Mouse (Mus musculus) CH12.LX (cell line): ENCODE measurements around the gene Agbl2. TPM values are rescaled to one million over a fixed set of nuclear protein-coding genes. Genes with fewer than 3 reads are reported as not detected.
A peak's percentile ranks its signal among the peaks of the same experiment; 100 is the strongest.

ENCODE experiments used
- DNase-seq: peaks from one replicate; pipeline ENCODE4 v3.0.0-alpha.2; 2013; ENCODE audit errors: extremely low read depth
- H3K27ac ChIP-seq: 2 replicates; pipeline ENCODE4 v1.5.1; 2012; ENCODE audit warnings: low read depth, mild to moderate bottlenecking, control low read depth, moderate library complexity; ENCODE audit not compliant: insufficient read depth
- H3K27me3 ChIP-seq: replicated peaks from 2 replicates; pipeline ENCODE3; 2012; ENCODE audit warnings: inconsistent platforms
- H3K36me3 ChIP-seq, 2 experiments: replicated peaks in 1 of 2; 2 replicates each; pipeline versions ENCODE3 to v1.6.1; 2012; ENCODE audit warnings: inconsistent platforms in 1 of 2, low read length in 1 of 2, mild to moderate bottlenecking in 1 of 2, mixed read lengths in 1 of 2, moderate library complexity in 1 of 2; ENCODE audit not compliant: control insufficient read depth in 1 of 2, insufficient read depth in 1 of 2
- H3K4me1 ChIP-seq, 2 experiments: 2 replicates each; pipeline ENCODE4 v1.6.1; 2012; ENCODE audit warnings: inconsistent platforms in 1 of 2, moderate library complexity in 1 of 2; ENCODE audit not compliant: insufficient read depth in 2 of 2, control insufficient read depth in 1 of 2
- H3K4me2 ChIP-seq: 2 replicates; pipeline ENCODE4 v1.6.1; 2012; ENCODE audit warnings: low read depth, mild to moderate bottlenecking, control low read depth; ENCODE audit not compliant: poor library complexity, insufficient read depth, severe bottlenecking
- H3K4me3 ChIP-seq, 3 experiments: fragments of 150-350 bp in 1 of 3; sonication (generic) in 1 of 3; replicated peaks in 1 of 3; 2 replicates each; pipeline versions ENCODE3 to v1.5.1; 2011 to 2012; ENCODE audit warnings: low read depth in 2 of 3, low read length in 2 of 3, mild to moderate bottlenecking in 2 of 3, moderate library complexity in 2 of 3, control low read depth in 1 of 3, improper control_type of control experiment in 1 of 3, inconsistent platforms in 1 of 3, mixed read lengths in 1 of 3; ENCODE audit not compliant: poor library complexity in 1 of 3
- H3K79me2 ChIP-seq: replicated peaks from 2 replicates; pipeline ENCODE4 v1.6.1; 2012; ENCODE audit warnings: mild to moderate bottlenecking, moderate library complexity; ENCODE audit not compliant: control insufficient read depth, poor library complexity, insufficient read depth, severe bottlenecking; ENCODE audit errors: extremely low read depth
- H3K9ac ChIP-seq: 2 replicates; pipeline ENCODE4 v1.6.1; 2012; ENCODE audit warnings: low read depth, mild to moderate bottlenecking, control low read depth, moderate library complexity; ENCODE audit not compliant: insufficient read depth
- H3K9me3 ChIP-seq: replicated peaks from 2 replicates; pipeline ENCODE3; 2012; ENCODE audit warnings: low read length, inconsistent platforms, mixed read lengths
- CHD2 ChIP-seq: IDR thresholded peaks from 2 replicates; pipeline ENCODE4 v1.6.1; 2011; ENCODE audit warnings: low read length, improper control_type of control experiment
- CTCF ChIP-seq, 2 experiments: IDR thresholded peaks in 1 of 2; conservative IDR thresholded peaks in 1 of 2; 2 replicates each; pipeline ENCODE4 v1.5.1; 2011 to 2012; ENCODE audit warnings: low read depth in 2 of 2, low read length in 2 of 2, improper control_type of control experiment in 1 of 2, inconsistent platforms in 1 of 2, mild to moderate bottlenecking in 1 of 2, moderate library complexity in 1 of 2
- ELF1 ChIP-seq: IDR thresholded peaks from 2 replicates; pipeline ENCODE4 v1.6.1; 2014; ENCODE audit warnings: low read depth, mild to moderate bottlenecking, inconsistent platforms, low read length, improper control_type of control experiment
- ETS1 ChIP-seq: conservative IDR thresholded peaks from 2 replicates; pipeline ENCODE4 v1.6.1; 2012; ENCODE audit warnings: low read depth, mild to moderate bottlenecking, inconsistent platforms, low read length, improper control_type of control experiment, moderate library complexity
- IRF4 ChIP-seq: IDR thresholded peaks from 2 replicates; pipeline ENCODE4 v1.6.1; 2014; ENCODE audit warnings: low read depth, mild to moderate bottlenecking, inconsistent platforms, low read length, improper control_type of control experiment
- KAT2A ChIP-seq: IDR thresholded peaks from 2 replicates; pipeline ENCODE4 v1.6.1; 2012; ENCODE audit warnings: low read length, improper control_type of control experiment, inconsistent platforms; ENCODE audit not compliant: insufficient replicate concordance
- MAFK ChIP-seq: IDR thresholded peaks from 2 replicates; pipeline ENCODE4 v1.6.1; 2011; ENCODE audit warnings: low read length, improper control_type of control experiment; ENCODE audit not compliant: insufficient replicate concordance
- MAZ ChIP-seq: IDR thresholded peaks from 2 replicates; pipeline ENCODE4 v1.6.1; 2012; ENCODE audit warnings: low read depth, mild to moderate bottlenecking, inconsistent platforms, low read length, improper control_type of control experiment, moderate library complexity
- MEF2A ChIP-seq: IDR thresholded peaks from 2 replicates; pipeline ENCODE4 v1.6.1; 2014; ENCODE audit warnings: low read depth, mild to moderate bottlenecking, inconsistent platforms, low read length, improper control_type of control experiment, borderline replicate concordance
- NELFE ChIP-seq: IDR thresholded peaks from 2 replicates; pipeline ENCODE4 v1.6.1; 2011; ENCODE audit warnings: low read depth, low read length, improper control_type of control experiment
- PAX5 ChIP-seq: IDR thresholded peaks from 2 replicates; pipeline ENCODE4 v1.6.1; 2012; ENCODE audit warnings: low read length, inconsistent platforms, mixed read lengths
- RCOR1 ChIP-seq: conservative IDR thresholded peaks from 2 replicates; pipeline ENCODE4 v1.6.1; 2012; ENCODE audit warnings: low read depth, mild to moderate bottlenecking, inconsistent platforms, low read length, improper control_type of control experiment
- SIN3A ChIP-seq: IDR thresholded peaks from 2 replicates; pipeline ENCODE4 v1.6.1; 2012; ENCODE audit warnings: low read length, improper control_type of control experiment, inconsistent platforms
- SMC3 ChIP-seq: IDR thresholded peaks from 2 replicates; pipeline ENCODE4 v1.6.1; 2011; ENCODE audit warnings: low read depth, low read length, improper control_type of control experiment
- TBP ChIP-seq: conservative IDR thresholded peaks from 2 replicates; pipeline ENCODE4 v1.6.1; 2011; ENCODE audit warnings: low read depth, low read length, improper control_type of control experiment
- USF1 ChIP-seq: IDR thresholded peaks from 2 replicates; pipeline ENCODE4 v1.6.1; 2014; ENCODE audit warnings: low read depth, mild to moderate bottlenecking, inconsistent platforms, low read length, improper control_type of control experiment
- ZKSCAN1 ChIP-seq: IDR thresholded peaks from 2 replicates; pipeline ENCODE4 v1.6.1; 2012; ENCODE audit warnings: low read depth, inconsistent platforms, low read length, improper control_type of control experiment, borderline replicate concordance
- ZMIZ1 ChIP-seq: IDR thresholded peaks from 2 replicates; pipeline ENCODE4 v1.6.1; 2012; ENCODE audit warnings: low read depth, mild to moderate bottlenecking, inconsistent platforms, low read length, improper control_type of control experiment
- ZNF384 ChIP-seq: IDR thresholded peaks from 2 replicates; pipeline ENCODE4 v1.6.1; 2012; ENCODE audit warnings: low read depth, low read length, improper control_type of control experiment, inconsistent platforms
- dilution Hi-C: fragments of 300-500 bp; cut with MboI; formaldehyde crosslinking; loops from 2 replicates; pipeline ENCODE4 v1.14.3; 2020; ENCODE audit warnings: low sequenced_read_pairs; ENCODE audit not compliant: extremely low pct_unique_long_range_greater_than_20kb, extremely low pct_ligation_motif_present
- in situ Hi-C: fragments of 300-500 bp; cut with MboI; formaldehyde crosslinking; loops from 3 replicates; pipeline ENCODE4 v1.14.3; 2019; ENCODE audit warnings: low sequenced_read_pairs, low pct_ligation_motif_present, low pct_unique_long_range_greater_than_20kb, mixed read lengths
- polyA plus RNA-seq: library from polyadenylated mRNA; unstranded; fragments of >175 nt; gene quantifications from 2 replicates; pipeline ENCODE4 v1.2.1, GENCODE M21; 2012; ENCODE audit warnings: low read depth; ENCODE audit not compliant: insufficient read length
- total RNA-seq, 2 experiments: library from RNA; depleted of rRNA; stranded (reverse); fragments of 300-350 nt in 1 of 2; fragments of >200 nt in 1 of 2; gene quantifications; 2 replicates each; pipeline ENCODE4 v1.2.3; 2012 to 2014

The Agbl2 gene
- total and polyA plus RNA-seq, 3 experiments: not detected

- no peak overlapping the region for H3K4me3 ChIP-seq
- in situ Hi-C loops (no loop called here), dilution Hi-C loops (no loop called here)
- no peaks in the 10 kb centered on the region for H3K27me3 ChIP-seq
- H3K9me3 ChIP-seq: no peaks in the 10 kb centered on the region
- 0 out of 2 replicates have a peak overlapping the region, but pooled peaks have one; percentile 8 for H3K4me2 ChIP-seq
- peaks cover 44 to 62% of the 10 kb centered on the region in 2 experiments for H3K36me3 ChIP-seq
- H3K27ac ChIP-seq: no peak overlapping the region
- peaks cover 77% of the 10 kb centered on the region for H3K79me2 ChIP-seq
- H3K4me1 ChIP-seq: peaks cover 10 to 33% of the 10 kb centered on the region in 2 experiments
- no peak overlapping the region for H3K9ac ChIP-seq
- TF ChIP-seq ETS1: no peak
- TF ChIP-seq CHD2: no peak
- no peak for TF ChIP-seq IRF4
- TF ChIP-seq SIN3A: no peak
- TF ChIP-seq USF1: no peak
- TF ChIP-seq ZNF384: no peak
- TF ChIP-seq MAZ: no peak
- TF ChIP-seq ZKSCAN1: no peak
- TF ChIP-seq PAX5: no peak
- TF ChIP-seq CTCF (conservative IDR thresholded peaks at IDR 0.05 in 1 of 2, IDR thresholded peaks at IDR 0.05 in 1 of 2; ENCODE audit: low read depth in 2 of 2, low read length in 2 of 2): no peak
- no peak for TF ChIP-seq KAT2A
- no peak for TF ChIP-seq MEF2A
- TF ChIP-seq ZMIZ1: no peak
- no peak for TF ChIP-seq SMC3
- peak; percentile 32 for DNase-seq
These were observed 32.7 kb upstream of the Agbl2 start for GRCm38 (mm10) chr2:90749676-90750459.

DNA sequence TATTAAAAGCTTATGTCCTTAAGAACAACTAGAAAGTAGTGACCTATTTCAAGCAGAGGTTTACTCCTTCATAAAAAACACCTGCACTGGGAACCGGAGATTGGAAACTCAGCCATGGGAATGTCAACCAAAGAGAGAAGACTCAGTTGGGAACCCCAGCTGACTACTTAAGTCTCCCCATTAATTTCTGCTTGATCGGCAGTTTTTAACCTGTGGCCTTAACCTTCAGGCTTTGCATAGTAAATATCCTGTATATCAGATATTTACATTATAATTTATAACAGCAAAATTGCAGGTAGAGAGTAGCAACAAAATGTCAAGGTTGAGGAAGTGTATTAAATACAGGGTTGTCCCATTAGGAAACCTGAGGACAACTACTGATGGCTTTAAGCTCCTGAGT lies 29.0 kb upstream of the Agbl2 start:
- H3K4me2 ChIP-seq: no peak overlapping the region
- TF ChIP-seq TBP: no peak
- TF ChIP-seq ELF1: no peak
- TF ChIP-seq USF1: no peak
- TF ChIP-seq RCOR1: no peak
- no peak for TF ChIP-seq NELFE
- TF ChIP-seq MAFK: peak; percentile 86
- no peaks in the 10 kb centered on the region for H3K9me3 ChIP-seq
- H3K9ac ChIP-seq: no peak overlapping the region
- DNase-seq: no peak
- H3K4me1 ChIP-seq: peaks cover 4 to 24% of the 10 kb centered on the region in 2 experiments; a peak in 3 of 4 replicates
- peaks cover 63 to 85% of the 10 kb centered on the region in 2 experiments for H3K36me3 ChIP-seq
- H3K79me2 ChIP-seq: peaks cover 60% of the 10 kb centered on the region
- H3K4me3 ChIP-seq: no peak overlapping the region
- H3K27me3 ChIP-seq: no peaks in the 10 kb centered on the region
- H3K27ac ChIP-seq: no peak overlapping the region
- dilution Hi-C loops: no loop called here
- in situ Hi-C loops: no loop called here
